Mouse (Mus musculus): ENCODE data around the gene Zfp143. TPM values are rescaled to one million over a fixed set of nuclear protein-coding genes. Genes with fewer than 3 reads are reported as not detected.

The Zfp143 gene
- polyA plus RNA-seq (2012; rRNA removed): 16.8 and 21.8 TPM in 2 replicates

GRCm38 (mm10) chr7:110061199-110061751, at the start of gene Zfp143:
Gene Zfp143, plus strand, starts transcription at chr7:110061217.

GRCm38 (mm10) chr7:110018117-110018630, 42.8 kb upstream of the Zfp143 start, which contains the start of gene Ipo7:
Gene Ipo7, plus strand, starts transcription at chr7:110018274.

GRCm38 (mm10) chr7:110121516-110122288, 60.7 kb downstream of the Zfp143 start, which contains the start of gene Wee1:
Gene Wee1, plus strand, starts transcription at chr7:110122046.

Other genes with a start within 250 kb of the Zfp143 start
- 2.0 TPM in 2 replicates for gene Scube2, start 195.5 kb upstream of the Zfp143 start, polyA plus RNA-seq (2012; rRNA removed)
- gene Dennd5a, start 100.7 kb upstream of the Zfp143 start, polyA plus RNA-seq (2012; rRNA removed): 111 and 113 TPM in 2 replicates
- gene Tmem41b, start 74.3 kb upstream of the Zfp143 start, polyA plus RNA-seq (2012; rRNA removed): 18.5 and 20.0 TPM in 2 replicates
- 16.3 and 26.9 TPM in 2 replicates for gene Ipo7, start 42.9 kb upstream of the Zfp143 start, polyA plus RNA-seq (2012; rRNA removed)
- 11.1 and 18.3 TPM in 2 replicates for gene Wee1, start 60.8 kb downstream of the Zfp143 start, polyA plus RNA-seq (2012; rRNA removed)
- 13.1 and 18.3 TPM in 2 replicates for gene Swap70, start 160.5 kb downstream of the Zfp143 start, polyA plus RNA-seq (2012; rRNA removed)

Measured in ovary, adult 2 months (tissue).